Mouse (Mus musculus): ENCODE measurements at regions not wholly inside any gene's neighbourhood (a gene's known extent, or its start where the extent isn't known, plus 50 kb on each side); places are given as distances from the start of the nearest gene placed in this dataset.

DNA sequence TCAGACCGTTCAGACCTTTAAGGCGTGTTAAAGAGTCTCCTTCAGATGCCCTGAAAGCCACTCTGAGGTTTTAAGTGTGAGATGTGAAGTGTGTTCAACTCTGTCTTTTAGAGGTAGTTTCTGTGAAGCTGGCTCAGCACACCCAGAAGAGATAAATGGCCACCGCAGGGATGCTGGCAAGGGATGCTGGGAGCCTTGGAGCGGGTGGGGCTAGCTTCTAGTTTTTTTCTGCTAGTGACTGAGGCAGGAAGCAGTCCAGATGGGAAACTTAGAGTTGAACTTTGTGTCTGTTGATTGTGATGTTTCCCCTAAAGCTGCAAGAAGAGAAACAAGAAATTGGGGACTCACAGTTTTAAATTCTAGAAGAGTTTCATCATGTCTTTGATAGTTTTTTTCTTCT lies 143.5 kb downstream of the Cdca7 start:
- Histone ChIP-seq H3K9me3 (no peaks in the 10 kb centered on the region), H3K4me1 (peaks cover 23% of the 10 kb centered on the region), H3K4me2 (no peak overlapping the region), H3K27me3 (no peaks in the 10 kb centered on the region), H3K36me3 (no peaks in the 10 kb centered on the region), H3K27ac (peak overlapping the region; percentile 5; the same call in 1 of the 2 replicates), H3K4me3 (no peak overlapping the region), H3K9ac (no peak overlapping the region)
- 39% methylated on average over 4 of the region's 4 CpGs for WGBS
- ATAC-seq (ENCODE audit: borderline replicate concordance, extremely low read depth, low FRiP score, low TSS enrichment), result no peak

DNA sequence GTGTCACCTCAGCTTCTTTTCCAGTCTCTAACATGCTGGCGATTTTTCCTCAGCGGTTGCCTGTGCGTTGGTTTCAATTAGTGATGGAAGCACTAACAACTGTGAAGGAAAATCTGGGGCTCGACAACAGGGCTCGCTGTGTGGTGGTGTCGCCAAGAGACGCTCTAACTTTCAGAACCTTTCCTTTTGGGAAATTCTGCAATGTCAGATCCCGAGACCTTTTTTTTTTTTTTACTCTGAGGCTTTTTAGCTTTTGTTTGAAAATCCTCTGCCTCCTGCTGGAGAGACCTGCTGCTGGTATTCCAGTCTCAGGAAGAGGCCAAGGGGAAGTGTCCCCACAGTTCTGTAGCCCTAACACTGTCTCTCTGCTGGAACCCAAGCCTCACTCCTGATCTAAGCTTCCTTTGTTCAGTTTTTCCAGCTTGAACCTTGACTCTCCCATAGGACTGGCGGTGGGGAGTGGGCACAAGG lies 144.3 kb downstream of the Cdca7 start:
- ATAC-seq (ENCODE audit: borderline replicate concordance, extremely low read depth, low FRiP score, low TSS enrichment), result no peak

DNA sequence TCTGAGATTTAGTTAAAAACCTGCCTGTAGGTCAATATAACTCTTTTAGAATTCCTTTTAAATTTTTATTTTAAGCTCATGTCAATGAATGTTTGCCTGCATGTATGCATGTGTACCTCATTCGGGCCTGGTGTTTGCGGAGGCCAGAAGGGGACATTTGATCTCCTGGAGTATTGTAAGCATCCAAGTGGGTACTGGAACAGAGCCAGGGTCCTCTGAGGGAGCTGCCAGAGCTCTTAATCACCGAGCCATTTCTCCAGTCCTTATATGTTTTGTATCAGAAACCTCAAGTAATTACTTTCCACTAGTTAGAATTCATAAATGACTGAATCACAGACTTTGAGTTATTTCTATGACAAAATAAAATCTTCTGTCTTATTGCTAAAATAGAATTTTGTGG lies 152.0 kb downstream of the Cdca7 start:
- ATAC-seq (ENCODE audit: borderline replicate concordance, extremely low read depth, low FRiP score, low TSS enrichment), result no peak
- no peaks in the 10 kb centered on the region for H3K9me3 ChIP-seq
- WGBS, result 42% methylated on average over 3 of the region's 3 CpGs
- H3K4me3 ChIP-seq, result no peak overlapping the region
- H3K9ac ChIP-seq, result no peak overlapping the region
- no peaks in the 10 kb centered on the region for H3K27me3 ChIP-seq
- no peaks in the 10 kb centered on the region for H3K36me3 ChIP-seq
- H3K4me1 ChIP-seq, result peaks cover 27% of the 10 kb centered on the region
- no peak overlapping the region for H3K4me2 ChIP-seq
- no peak overlapping the region for H3K27ac ChIP-seq

More for the DNA sequence above, 144.3 kb downstream of the Cdca7 start:
- Histone ChIP-seq H3K4me2 (peak overlapping the region; percentile 40), H3K4me3 (peak overlapping the region; percentile 10), H3K36me3 (no peaks in the 10 kb centered on the region), H3K9me3 (no peaks in the 10 kb centered on the region), H3K9ac (0 out of 2 replicates have a peak overlapping the region, but pooled peaks have one; percentile 17), H3K27me3 (no peaks in the 10 kb centered on the region), H3K27ac (no peak overlapping the region), H3K4me1 (peaks cover 20% of the 10 kb centered on the region)
- 7% methylated on average over 9 of the region's 9 CpGs for WGBS

DNA sequence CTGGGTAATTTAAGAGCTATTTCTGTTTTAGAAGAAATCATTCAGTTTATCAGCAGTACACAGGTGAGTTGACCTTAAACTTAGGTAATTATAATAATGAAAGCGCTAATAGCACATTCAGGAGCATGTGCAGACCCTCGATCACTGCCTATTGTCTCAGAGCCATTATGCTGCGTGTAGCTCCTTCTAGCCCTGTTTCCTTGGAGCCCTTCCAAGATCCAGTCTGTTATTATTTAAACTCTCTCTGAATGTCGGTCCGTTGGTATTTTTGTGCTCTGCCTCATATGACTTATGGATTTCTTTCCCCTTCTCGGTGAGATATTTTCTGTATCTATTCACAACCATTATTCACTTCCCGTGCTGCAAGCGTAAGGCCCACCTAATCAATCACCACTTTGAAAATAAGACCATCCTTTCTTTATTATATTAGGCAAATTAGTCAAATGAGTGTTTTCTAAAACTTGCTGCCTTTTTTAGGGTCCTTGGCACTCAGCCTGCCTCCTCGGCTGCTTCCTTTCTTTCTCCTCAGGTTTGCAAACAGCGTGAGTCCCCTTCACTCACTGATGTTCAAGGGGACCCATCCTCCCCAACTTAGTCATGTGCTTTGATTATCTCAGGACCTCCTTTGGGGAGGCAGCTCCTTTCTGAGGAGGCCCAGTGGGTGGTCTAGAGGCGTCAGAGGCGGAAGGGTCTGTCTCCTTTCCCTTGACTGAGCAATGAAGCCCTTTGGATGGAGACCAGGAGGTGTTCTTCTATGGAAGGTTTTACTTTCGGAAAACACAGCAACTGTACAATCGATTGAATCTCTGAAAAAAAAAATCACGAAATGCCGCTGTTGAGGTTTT lies 152.9 kb downstream of the Cdca7 start:
- Histone ChIP-seq H3K36me3 (no peaks in the 10 kb centered on the region), H3K4me2 (peak overlapping the region; percentile 46), H3K9ac (no peak overlapping the region), H3K9me3 (no peaks in the 10 kb centered on the region), H3K27ac (peak overlapping the region; percentile 21; the same call in 1 of the 2 replicates), H3K27me3 (no peaks in the 10 kb centered on the region), H3K4me1 (peaks cover 27% of the 10 kb centered on the region), H3K4me3 (0 out of 2 replicates have a peak overlapping the region, but pooled peaks have one; percentile 4)
- WGBS, result 24% methylated on average over 16 of the region's 16 CpGs
- ATAC-seq (ENCODE audit: borderline replicate concordance, extremely low read depth, low FRiP score, low TSS enrichment), result no peak; the same call in 1 of the 2 replicates

DNA sequence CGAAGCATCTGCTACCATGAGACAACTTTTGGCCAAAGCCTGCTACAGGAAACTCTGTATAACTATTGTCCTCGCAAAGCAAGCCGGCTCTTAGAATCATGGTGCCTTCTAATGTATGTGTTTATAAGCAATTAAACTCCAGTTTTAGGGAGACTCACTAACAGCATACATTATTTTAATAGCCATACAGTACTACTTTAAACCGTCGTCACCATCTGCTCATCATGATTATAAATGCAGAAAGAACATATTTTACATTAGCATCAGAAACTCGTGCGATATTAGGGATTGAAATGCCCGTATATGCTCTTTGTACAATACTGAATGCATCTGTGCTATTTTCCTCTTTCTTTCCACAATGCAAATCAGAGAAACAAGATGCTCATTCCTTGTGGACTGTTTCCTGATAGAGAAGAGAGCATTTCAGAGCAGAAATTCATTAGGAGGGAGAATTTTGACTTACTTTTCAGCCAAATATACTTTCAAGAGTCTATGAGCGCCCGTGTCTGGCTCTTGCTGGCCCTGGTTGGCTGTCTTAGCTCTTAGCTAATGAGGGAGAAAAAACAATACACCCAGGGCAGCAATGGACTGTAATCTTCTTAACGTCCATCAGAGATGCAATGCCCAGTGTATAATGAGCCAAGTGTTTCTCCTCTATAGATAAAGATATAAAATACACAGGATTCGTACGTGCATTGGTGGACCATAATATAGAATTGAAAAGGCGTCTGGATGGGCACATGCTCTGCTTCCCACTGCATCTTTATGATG lies 153.9 kb downstream of the Cdca7 start:
- Histone ChIP-seq H3K4me2 (0 out of 2 replicates have a peak overlapping the region, but pooled peaks have one; percentile 46), H3K4me1 (peaks cover 27% of the 10 kb centered on the region), H3K4me3 (no peak overlapping the region), H3K27me3 (no peaks in the 10 kb centered on the region), H3K27ac (no peak overlapping the region), H3K36me3 (no peaks in the 10 kb centered on the region), H3K9ac (no peak overlapping the region), H3K9me3 (no peaks in the 10 kb centered on the region)
- WGBS, result 67% methylated on average over 14 of the region's 14 CpGs
- ATAC-seq (ENCODE audit: borderline replicate concordance, extremely low read depth, low FRiP score, low TSS enrichment), result no peak

DNA sequence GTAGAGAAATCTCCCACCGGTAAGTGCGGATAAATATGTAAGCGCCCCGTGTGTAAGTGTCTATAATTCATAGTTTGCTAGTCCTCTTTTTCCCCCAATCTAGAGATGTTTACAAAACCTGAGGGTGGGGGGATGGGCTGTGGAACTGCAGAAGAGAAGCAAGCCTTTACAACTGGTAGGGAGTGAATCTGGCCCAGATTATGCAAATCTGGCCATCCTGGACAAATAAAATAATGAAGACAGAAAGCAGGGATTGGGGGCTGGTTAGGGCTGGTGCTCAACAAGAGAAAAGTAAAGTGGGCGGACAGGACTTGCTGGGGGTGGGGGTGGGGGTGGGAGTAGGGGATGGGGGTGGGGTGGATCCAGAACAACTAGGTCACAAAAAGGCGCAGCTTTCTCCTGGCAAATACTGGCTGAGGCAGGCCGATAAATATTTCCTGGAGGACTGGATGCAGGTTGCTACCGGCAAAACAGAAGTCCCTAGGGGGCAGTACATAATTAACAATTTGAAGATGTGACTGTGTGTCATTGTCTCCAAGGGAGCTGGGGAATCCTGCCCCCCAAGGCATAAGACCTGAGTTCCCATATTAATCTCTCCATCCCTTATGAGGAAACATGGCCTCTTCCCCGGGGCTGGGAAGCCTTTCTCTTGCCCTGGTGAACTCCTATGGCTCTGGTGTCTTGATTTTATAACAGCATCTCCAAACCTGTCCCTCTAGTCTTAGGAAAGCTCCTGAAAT lies 162.1 kb downstream of the Cdca7 start:
- no peak overlapping the region for H3K4me2 ChIP-seq
- H3K27ac ChIP-seq, result no peak overlapping the region
- H3K9ac ChIP-seq, result no peak overlapping the region
- no peaks in the 10 kb centered on the region for H3K9me3 ChIP-seq
- H3K36me3 ChIP-seq, result no peaks in the 10 kb centered on the region
- ATAC-seq (ENCODE audit: borderline replicate concordance, extremely low read depth, low FRiP score, low TSS enrichment), result no peak
- no peaks in the 10 kb centered on the region for H3K27me3 ChIP-seq
- 54% methylated on average over 9 of the region's 9 CpGs for WGBS
- no peak overlapping the region for H3K4me3 ChIP-seq
- 0 out of 2 replicates have a peak, but pooled peaks cover 4% of the 10 kb centered on the region for H3K4me1 ChIP-seq

DNA sequence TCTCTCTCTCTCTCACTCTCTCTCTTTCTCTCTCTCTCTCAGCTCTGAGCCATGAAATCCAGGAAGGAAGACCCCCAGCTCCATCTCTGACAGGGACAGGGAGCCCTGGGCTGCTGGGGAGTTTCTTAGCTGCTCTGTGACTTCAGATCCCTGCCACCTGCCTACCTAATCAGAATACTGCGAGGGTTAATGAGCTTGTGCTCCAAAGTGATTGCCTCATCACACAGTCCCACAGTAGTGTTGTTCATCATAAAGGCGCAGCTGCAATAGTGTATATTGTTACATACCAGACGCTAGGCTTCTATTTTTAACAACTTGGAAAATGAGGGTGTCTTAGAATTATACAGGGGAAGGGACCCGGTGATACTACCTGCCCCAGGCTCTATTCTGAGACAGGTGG lies 163.1 kb downstream of the Cdca7 start:
- H3K9ac ChIP-seq, result no peak overlapping the region
- WGBS, result 46% methylated on average over 4 of the region's 4 CpGs
- 0 out of 2 replicates have a peak, but pooled peaks cover 4% of the 10 kb centered on the region for H3K4me1 ChIP-seq
- no peak overlapping the region for H3K4me3 ChIP-seq
- no peaks in the 10 kb centered on the region for H3K36me3 ChIP-seq
- H3K27ac ChIP-seq, result no peak overlapping the region
- no peaks in the 10 kb centered on the region for H3K9me3 ChIP-seq
- no peaks in the 10 kb centered on the region for H3K27me3 ChIP-seq
- ATAC-seq (ENCODE audit: borderline replicate concordance, extremely low read depth, low FRiP score, low TSS enrichment), result no peak
- no peak overlapping the region for H3K4me2 ChIP-seq

DNA sequence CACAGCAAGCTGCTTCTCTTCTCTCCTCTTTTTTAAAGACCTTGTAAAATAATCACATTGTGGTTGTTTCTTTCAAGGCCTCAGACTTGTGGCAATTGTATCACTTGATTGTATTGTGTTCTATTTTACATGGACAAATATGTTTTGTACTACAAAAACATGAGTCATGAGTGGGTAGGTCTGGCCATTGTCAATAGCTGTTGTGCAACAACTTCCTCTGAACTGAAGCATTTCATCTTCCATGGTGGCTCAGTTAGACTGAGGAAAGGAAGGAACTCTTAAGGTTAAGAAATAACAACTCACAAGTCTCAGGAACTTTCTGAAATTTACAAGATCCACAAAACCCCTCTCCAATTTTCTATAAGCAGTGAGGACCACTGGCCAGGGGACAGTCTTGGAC lies 165.3 kb downstream of the Cdca7 start:
- Histone ChIP-seq H3K4me3 (no peak overlapping the region), H3K9ac (no peak overlapping the region), H3K27ac (no peak overlapping the region), H3K4me1 (0 out of 2 replicates have a peak, but pooled peaks cover 4% of the 10 kb centered on the region), H3K36me3 (no peaks in the 10 kb centered on the region), H3K4me2 (no peak overlapping the region), H3K27me3 (no peaks in the 10 kb centered on the region), H3K9me3 (no peaks in the 10 kb centered on the region)
- ATAC-seq (ENCODE audit: borderline replicate concordance, extremely low read depth, low FRiP score, low TSS enrichment), result no peak

DNA sequence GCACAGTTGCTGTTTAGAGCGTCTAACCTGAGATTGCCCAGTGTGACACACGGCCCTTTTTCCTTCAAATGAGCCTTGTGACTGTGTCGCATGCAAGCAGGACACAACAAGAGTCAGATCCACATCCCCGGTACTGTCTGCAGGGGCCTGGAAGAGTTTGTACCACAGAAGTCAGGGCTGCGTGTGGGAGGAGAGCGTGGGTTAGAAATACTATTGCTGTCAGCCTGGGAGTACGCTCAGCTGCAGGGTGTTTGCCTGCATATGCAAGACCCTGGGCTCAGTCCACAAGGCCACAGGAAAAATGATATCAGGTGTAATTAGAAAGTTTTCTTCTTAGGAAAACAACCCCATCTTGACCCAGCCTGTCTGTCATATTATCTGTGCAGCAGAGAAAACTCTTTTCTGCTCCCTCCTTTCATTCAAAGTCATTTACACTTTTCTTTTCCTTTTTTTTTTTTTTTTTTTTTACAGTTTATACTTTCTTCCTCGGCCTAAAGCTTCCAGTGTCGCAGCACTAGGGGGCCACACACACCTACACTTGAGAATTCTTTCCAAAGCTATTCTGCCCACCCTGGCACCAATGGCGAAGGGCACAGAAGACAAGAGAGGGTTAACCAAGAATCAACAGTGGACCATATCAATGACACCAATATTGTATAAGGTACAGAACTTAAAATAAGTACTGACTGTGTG lies 168.3 kb downstream of the Cdca7 start:
- Histone ChIP-seq H3K4me3 (no peak overlapping the region), H3K27me3 (no peaks in the 10 kb centered on the region), H3K9ac (no peak overlapping the region), H3K9me3 (no peaks in the 10 kb centered on the region), H3K4me2 (no peak overlapping the region), H3K4me1 (0 out of 2 replicates have a peak, but pooled peaks cover 4% of the 10 kb centered on the region), H3K27ac (no peak overlapping the region), H3K36me3 (no peaks in the 10 kb centered on the region)
- no peak for ATAC-seq (ENCODE audit: borderline replicate concordance, extremely low read depth, low FRiP score, low TSS enrichment)
- whole genome bisulfite sequencing, result 74% methylated on average over 10 of the region's 10 CpGs

DNA sequence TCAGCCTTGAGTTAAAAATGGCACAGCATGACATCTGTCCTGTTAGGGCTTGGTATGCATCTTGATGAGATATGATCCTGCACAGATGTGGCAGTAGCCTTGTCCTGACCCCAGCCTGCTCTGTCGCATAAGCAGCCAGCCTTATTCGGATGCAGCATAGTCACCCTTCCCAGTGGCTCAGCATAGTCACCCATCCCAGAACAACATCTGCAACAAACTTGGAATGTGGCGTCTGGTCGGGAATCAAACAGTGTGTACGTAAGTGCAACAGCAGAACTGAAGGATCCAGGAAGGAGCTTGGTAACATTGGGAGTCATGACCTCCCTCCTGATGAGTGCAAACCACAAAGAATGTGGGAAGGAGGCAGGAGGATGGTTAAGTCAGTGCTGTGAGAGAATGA lies 171.7 kb downstream of the Cdca7 start:
- Histone ChIP-seq H3K4me1 (0 out of 2 replicates have a peak, but pooled peaks cover 4% of the 10 kb centered on the region), H3K4me2 (no peak overlapping the region), H3K9me3 (no peaks in the 10 kb centered on the region), H3K36me3 (no peaks in the 10 kb centered on the region), H3K27ac (no peak overlapping the region), H3K9ac (no peak overlapping the region), H3K4me3 (no peak overlapping the region), H3K27me3 (no peaks in the 10 kb centered on the region)
- ATAC-seq (ENCODE audit: borderline replicate concordance, extremely low read depth, low FRiP score, low TSS enrichment), result no peak
- WGBS, result 53% methylated on average over 5 of the region's 5 CpGs

DNA sequence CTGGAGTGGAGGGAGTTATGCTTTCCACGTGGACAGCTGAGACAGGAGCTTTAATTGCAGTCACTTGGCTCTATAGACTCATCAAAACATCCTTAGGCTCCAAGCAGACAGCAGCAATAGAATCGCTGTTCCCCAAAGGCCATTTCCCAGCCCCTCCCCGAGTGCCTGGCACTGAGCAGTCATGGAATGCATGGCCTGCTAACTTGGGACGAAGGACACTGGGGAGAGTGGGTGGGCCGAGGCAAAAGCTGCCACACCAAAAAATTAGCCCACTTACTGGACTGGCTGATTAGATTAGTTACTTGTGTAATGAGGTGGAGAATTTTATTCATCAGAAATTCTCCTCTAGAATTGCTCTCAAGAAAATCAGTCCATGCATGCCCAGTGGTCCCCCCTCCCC lies 172.3 kb downstream of the Cdca7 start:
- no peaks in the 10 kb centered on the region for H3K9me3 ChIP-seq
- ATAC-seq (ENCODE audit: borderline replicate concordance, extremely low read depth, low FRiP score, low TSS enrichment), result no peak
- H3K27ac ChIP-seq, result no peak overlapping the region
- no peaks in the 10 kb centered on the region for H3K36me3 ChIP-seq
- H3K27me3 ChIP-seq, result no peaks in the 10 kb centered on the region
- 0 out of 2 replicates have a peak, but pooled peaks cover 4% of the 10 kb centered on the region for H3K4me1 ChIP-seq
- no peak overlapping the region for H3K9ac ChIP-seq
- H3K4me3 ChIP-seq, result no peak overlapping the region
- H3K4me2 ChIP-seq, result no peak overlapping the region
- 41% methylated on average over 5 of the region's 5 CpGs for WGBS
